Mouse (Mus musculus) heart, embryonic 11.5 days (tissue): ENCODE results near the gene Nid1. TPM values are rescaled to one million over a fixed set of nuclear protein-coding genes. Genes with fewer than 3 reads are reported as not detected.
A peak's percentile ranks its signal among the peaks of the same experiment; 100 is the strongest.
"Not testable (repeated sequence)": the region's sequence is repeated elsewhere in the genome, so short reads cannot be mapped to it uniquely, and the experiment has no call there.

Source experiments
- ATAC-seq: fragments of 200-750 bp; cut with Nextera tagmentation; replicated peaks from 2 replicates; pipeline ENCODE4 v1.8.0; 2017; ENCODE audit warnings: moderate library complexity; ENCODE audit not compliant: insufficient number of reproducible peaks, low FRiP score, low TSS enrichment
- H3K27ac ChIP-seq: fragments of 300-500 bp; sonication (generic); 2 replicates; pipeline ENCODE4 v1.5.1; 2014; ENCODE audit warnings: mild to moderate bottlenecking, low read depth, low read length
- H3K27me3 ChIP-seq: fragments of 300-500 bp; sonication (generic); 2 replicates; pipeline ENCODE4 v1.6.1; 2014; ENCODE audit warnings: mild to moderate bottlenecking, low read length, mixed read lengths; ENCODE audit not compliant: control insufficient read depth, insufficient read depth
- H3K36me3 ChIP-seq: fragments of 300-500 bp; sonication (generic); 2 replicates; pipeline ENCODE4 v1.6.1; 2014; ENCODE audit warnings: mild to moderate bottlenecking, low read length, moderate library complexity, mixed read lengths; ENCODE audit not compliant: control insufficient read depth, insufficient read depth
- H3K4me1 ChIP-seq: fragments of 300-500 bp; sonication (generic); 2 replicates; pipeline ENCODE4 v1.6.1; 2014; ENCODE audit warnings: low read length; ENCODE audit not compliant: control insufficient read depth, insufficient read depth
- H3K4me2 ChIP-seq: fragments of 300-500 bp; sonication (generic); 2 replicates; pipeline ENCODE4 v1.6.1; 2014; ENCODE audit warnings: mild to moderate bottlenecking, moderate library complexity
- H3K4me3 ChIP-seq: fragments of 300-500 bp; sonication (generic); 2 replicates; pipeline ENCODE4 v1.5.1; 2014; ENCODE audit warnings: low read depth, low read length
- H3K9ac ChIP-seq: fragments of 300-500 bp; sonication (generic); 2 replicates; pipeline ENCODE4 v1.6.1; 2014; ENCODE audit warnings: mild to moderate bottlenecking, low read depth, low read length, moderate library complexity
- H3K9me3 ChIP-seq: fragments of 300-500 bp; sonication (generic); replicated peaks from 2 replicates; pipeline ENCODE4 v1.6.1; 2016; ENCODE audit warnings: low read length; ENCODE audit not compliant: control insufficient read depth
- WGBS: fragments of 180-500 bp; shearing (Covaris S2); extraction: QIAGEN DNeasy Blood & Tissue Kit; methylation state at CpG from one replicate; pipeline ENCODE4 v1.1.7; 2014; ENCODE audit not compliant: insufficient replicate concordance; 5-methylcytosine and 5-hydroxymethylcytosine counted together
- polyA plus RNA-seq: library from polyadenylated mRNA; unstranded; fragments of >200 nt; fragmentation: Nextera tagmentation; extraction: Ambion mirVana; gene quantifications from 2 replicates; pipeline ENCODE4 v1.2.1, GENCODE M21; 2014

Nid1 gene
- 61.4 and 92.5 TPM in 2 replicates for polyA plus RNA-seq

- 0% methylated on average over 18 of the region's 39 CpGs for WGBS
- H3K4me2 ChIP-seq = peak within 1 kb of the TSS; percentile 49
- not testable (repeated sequence) for H3K27ac ChIP-seq, H3K36me3 ChIP-seq, H3K9ac ChIP-seq, H3K27me3 ChIP-seq, H3K4me1 ChIP-seq, H3K9me3 ChIP-seq
- ATAC-seq = peak; percentile 79
- H3K4me3 ChIP-seq = peak within 1 kb of the TSS; percentile 25
Observed at GRCm38 (mm10) chr13:13437460-13438015, at the start of gene Nid1. TSS of gene Nid1 (plus strand) at chr13:13437551.

DNA sequence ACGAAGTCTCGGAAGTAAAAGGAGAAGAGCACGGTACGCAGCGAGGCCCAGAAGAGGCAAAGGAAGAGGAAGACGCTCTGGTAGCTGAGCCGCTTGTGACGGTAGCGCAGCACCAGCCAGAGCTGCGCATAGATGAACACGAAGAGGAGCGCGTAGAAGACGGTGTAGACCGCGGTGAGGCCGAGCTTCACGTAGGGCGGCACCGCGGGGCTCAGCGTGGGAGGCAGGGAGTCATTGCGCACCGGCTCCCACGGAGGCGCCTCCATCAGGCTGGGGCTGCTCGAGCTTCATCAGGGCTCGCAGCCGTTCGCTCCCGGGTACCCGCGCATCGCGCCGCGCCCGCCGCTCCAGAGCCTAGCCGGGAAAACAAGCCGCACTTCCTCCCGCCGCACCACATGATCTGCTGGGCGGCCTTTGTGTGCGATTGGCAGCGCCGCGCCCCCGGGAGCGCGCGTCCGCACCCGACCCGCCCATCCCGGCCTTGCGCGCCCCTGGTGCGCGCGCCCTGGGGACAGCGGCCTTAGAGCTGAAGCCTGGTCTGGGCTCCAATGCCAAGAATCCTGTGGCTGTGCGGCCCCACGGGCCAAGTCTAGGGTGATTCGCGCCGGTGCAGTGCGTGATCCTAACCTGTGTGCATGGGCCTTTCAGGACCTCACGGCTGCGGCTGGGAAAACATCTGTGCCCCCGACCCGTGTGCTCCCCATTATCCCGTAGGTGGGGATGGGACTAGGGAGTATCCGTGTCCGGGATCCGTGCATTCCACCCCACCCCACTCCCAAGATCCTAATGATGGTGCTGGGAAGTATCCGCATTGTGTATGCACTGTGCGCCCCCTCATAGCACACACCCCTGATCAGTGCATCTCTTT, 43.9 kb upstream of the Nid1 start, which contains the start of gene Gpr137b:
TSS of gene Gpr137b (minus strand) at position 787 of the 868 bp plus-strand sequence.
- not testable (repeated sequence) for H3K27ac ChIP-seq, H3K36me3 ChIP-seq, H3K4me1 ChIP-seq, H3K27me3 ChIP-seq, H3K9me3 ChIP-seq, H3K9ac ChIP-seq
- H3K4me2 ChIP-seq = peak within 1 kb of the TSS; percentile 61
- WGBS = under 1% methylated on average over 46 of the region's 78 CpGs
- H3K4me3 ChIP-seq = peak within 1 kb of the TSS; percentile 38
- ATAC-seq = peak; percentile 83

DNA sequence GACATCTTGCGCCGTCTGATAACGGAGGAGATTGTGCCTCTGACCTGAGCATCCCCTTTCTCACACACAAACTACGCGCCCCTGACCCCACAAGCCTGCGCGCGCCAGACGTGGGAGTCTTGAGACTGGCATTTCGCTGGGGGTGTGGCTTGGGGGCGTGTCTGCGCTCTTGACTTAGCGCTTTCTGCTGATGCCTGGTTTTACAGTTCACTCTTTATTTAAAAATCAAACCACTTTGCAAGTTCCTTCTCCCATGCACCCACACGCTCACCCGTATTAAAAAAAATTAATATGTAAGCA, 43.3 kb upstream of the Nid1 start:
- not testable (repeated sequence) for H3K9ac ChIP-seq, H3K4me1 ChIP-seq, H3K27ac ChIP-seq, H3K36me3 ChIP-seq, H3K27me3 ChIP-seq, ATAC-seq, H3K9me3 ChIP-seq
- peak overlapping the region; percentile 61 for H3K4me2 ChIP-seq
- under 1% methylated on average over 13 of the region's 15 CpGs for WGBS
- H3K4me3 ChIP-seq = peak overlapping the region; percentile 38

- not testable (repeated sequence) for H3K27me3 ChIP-seq, H3K36me3 ChIP-seq, H3K4me2 ChIP-seq, H3K4me3 ChIP-seq, H3K4me1 ChIP-seq, H3K9ac ChIP-seq, H3K27ac ChIP-seq, ATAC-seq, H3K9me3 ChIP-seq
- 63% methylated on average over 3 of the region's 3 CpGs for WGBS
Observed at GRCm38 (mm10) chr13:13400851-13401250, 36.5 kb upstream of the Nid1 start.

- not testable (repeated sequence) for H3K9ac ChIP-seq, H3K4me1 ChIP-seq, H3K36me3 ChIP-seq, H3K27me3 ChIP-seq, H3K27ac ChIP-seq, H3K4me2 ChIP-seq, ATAC-seq, H3K4me3 ChIP-seq, H3K9me3 ChIP-seq
- 73% methylated on average over 5 of the region's 5 CpGs for WGBS
Observed at GRCm38 (mm10) chr13:13402818-13403217, 34.5 kb upstream of the Nid1 start.

- not testable (repeated sequence) for H3K27me3 ChIP-seq
- WGBS = 72% methylated on average over 2 of the region's 3 CpGs
Observed at GRCm38 (mm10) chr13:13403366-13403765, 34.0 kb upstream of the Nid1 start.

GRCm38 (mm10) chr13:13403839-13404238, 33.5 kb upstream of the Nid1 start:
- H3K4me3 ChIP-seq, H3K4me1 ChIP-seq, H3K4me2 ChIP-seq, H3K9me3 ChIP-seq, ATAC-seq, H3K36me3 ChIP-seq, H3K27ac ChIP-seq, H3K27me3 ChIP-seq, H3K9ac ChIP-seq: not testable (repeated sequence)
- WGBS = 70% methylated on average over 3 of the region's 6 CpGs

More at GRCm38 (mm10) chr13:13403366-13403765, 34.0 kb upstream of the Nid1 start:
- not testable (repeated sequence) for H3K36me3 ChIP-seq, H3K4me2 ChIP-seq, H3K9ac ChIP-seq, ATAC-seq, H3K4me3 ChIP-seq, H3K4me1 ChIP-seq, H3K27ac ChIP-seq, H3K9me3 ChIP-seq

GRCm38 (mm10) chr13:13404517-13405155, 32.7 kb upstream of the Nid1 start:
- H3K27me3 ChIP-seq, ATAC-seq: not testable (repeated sequence)
- WGBS = 70% methylated on average over 5 of the region's 6 CpGs

More at GRCm38 (mm10) chr13:13404517-13405155, 32.7 kb upstream of the Nid1 start:
- not testable (repeated sequence) for H3K27ac ChIP-seq, H3K4me3 ChIP-seq, H3K9me3 ChIP-seq, H3K4me1 ChIP-seq, H3K9ac ChIP-seq, H3K36me3 ChIP-seq, H3K4me2 ChIP-seq
